Mouse (Mus musculus) intestine, embryonic 14.5 days (tissue): ENCODE results near the gene 1700088E04Rik. TPM values are rescaled to one million over a fixed set of nuclear protein-coding genes. Genes with fewer than 3 reads are reported as not detected.

Experiments used
- ATAC-seq: fragments of 200-750 bp; cut with Nextera tagmentation; replicated peaks from 2 replicates; pipeline ENCODE4 v1.8.0; 2017; ENCODE audit warnings: low read depth, moderate number of reproducible peaks, moderate TSS enrichment, moderate library complexity; ENCODE audit not compliant: low FRiP score, low TSS enrichment
- DNase-seq: peaks from one replicate; pipeline ENCODE4 v3.0.0-alpha.2; 2018; ENCODE audit warnings: low spot score
- H3K27ac ChIP-seq: fragments of 300-500 bp; sonication (generic); 2 replicates; pipeline ENCODE4 v1.5.1; 2014; ENCODE audit warnings: low read depth, mild to moderate bottlenecking, control low read depth
- H3K27me3 ChIP-seq: fragments of 300-500 bp; sonication (generic); replicated peaks from 2 replicates; pipeline ENCODE4 v1.6.1; 2014; ENCODE audit warnings: low read length, control low read depth; ENCODE audit not compliant: control insufficient read depth, insufficient read depth
- H3K36me3 ChIP-seq: fragments of 300-500 bp; sonication (generic); 2 replicates; pipeline ENCODE4 v1.6.1; 2014; ENCODE audit warnings: low read length, control low read depth; ENCODE audit not compliant: control insufficient read depth, insufficient read depth
- H3K4me1 ChIP-seq: fragments of 300-500 bp; sonication (generic); replicated peaks from 2 replicates; pipeline ENCODE4 v1.6.1; 2014; ENCODE audit warnings: low read length, control low read depth, mixed read lengths; ENCODE audit not compliant: control insufficient read depth, insufficient read depth
- H3K4me2 ChIP-seq: fragments of 300-500 bp; sonication (generic); 2 replicates; pipeline ENCODE4 v1.6.1; 2014; ENCODE audit warnings: low read length
- H3K4me3 ChIP-seq: fragments of 300-500 bp; sonication (generic); 2 replicates; pipeline ENCODE4 v1.5.1; 2014; ENCODE audit warnings: low read depth, low read length, control low read depth, mixed read lengths
- H3K9ac ChIP-seq: fragments of 300-500 bp; sonication (generic); 2 replicates; pipeline ENCODE4 v1.6.1; 2014; ENCODE audit warnings: mild to moderate bottlenecking, low read length
- H3K9me3 ChIP-seq: fragments of 300-500 bp; sonication (generic); 2 replicates; pipeline ENCODE4 v1.6.1; 2016; ENCODE audit warnings: low read length, control low read depth; ENCODE audit not compliant: control insufficient read depth
- WGBS: fragments of 180-500 bp; shearing (Covaris S2); extraction: QIAGEN DNeasy Blood & Tissue Kit; methylation state at CpG from one replicate; pipeline ENCODE4 v1.1.7; 2014; 5-methylcytosine and 5-hydroxymethylcytosine counted together
- polyA plus RNA-seq: library from polyadenylated mRNA; unstranded; fragments of >200 nt; fragmentation: Nextera tagmentation; extraction: Ambion mirVana; gene quantifications from 2 replicates; pipeline ENCODE4 v1.2.1, GENCODE M21; 2014

The 1700088E04Rik gene
- polyA plus RNA-seq, 1 experiment from 2014 or later: 7.4 TPM

- no peaks in the 10 kb centered on the region for H3K4me1 ChIP-seq
- 88% methylated on average over 5 of the region's 5 CpGs for WGBS
- no peaks in the 10 kb centered on the region for H3K27me3 ChIP-seq
- H3K9ac ChIP-seq: no peak overlapping the region
- H3K4me2 ChIP-seq: no peak overlapping the region
- no peak overlapping the region for H3K27ac ChIP-seq
- DNase-seq: no peak
- no peaks in the 10 kb centered on the region for H3K9me3 ChIP-seq
- ATAC-seq: no peak
- H3K4me3 ChIP-seq: no peak overlapping the region
- H3K36me3 ChIP-seq: peaks cover 80% of the 10 kb centered on the region
Observed at GRCm38 (mm10) chr15:79128208-79128607, 12.8 kb downstream of the 1700088E04Rik start.

GRCm38 (mm10) chr15:79127101-79127500 is 14.0 kb downstream of the 1700088E04Rik start:
- Histone ChIP-seq H3K27ac (no peak overlapping the region), H3K36me3 (peaks cover 80% of the 10 kb centered on the region), H3K27me3 (no peaks in the 10 kb centered on the region), H3K4me3 (no peak overlapping the region), H3K9ac (no peak overlapping the region), H3K9me3 (no peaks in the 10 kb centered on the region), H3K4me2 (no peak overlapping the region), H3K4me1 (no peaks in the 10 kb centered on the region)
- ATAC-seq: no peak
- DNase-seq: no peak
- 92% methylated on average over 12 of the region's 12 CpGs for WGBS

- H3K9ac ChIP-seq: no peak overlapping the region
- no peak overlapping the region for H3K27ac ChIP-seq
- DNase-seq (no peak), ATAC-seq (no peak)
- H3K4me1 ChIP-seq: no peaks in the 10 kb centered on the region
- H3K4me2 ChIP-seq: no peak overlapping the region
- no peaks in the 10 kb centered on the region for H3K27me3 ChIP-seq
- no peak overlapping the region for H3K4me3 ChIP-seq
- WGBS: 81% methylated on average over 13 of the region's 13 CpGs
- no peaks in the 10 kb centered on the region for H3K9me3 ChIP-seq
- H3K36me3 ChIP-seq: peaks cover 80% of the 10 kb centered on the region
Observed at GRCm38 (mm10) chr15:79126217-79126932, 14.7 kb downstream of the 1700088E04Rik start.

- H3K27me3 ChIP-seq: no peaks in the 10 kb centered on the region
- H3K9ac ChIP-seq: no peak overlapping the region
- no peaks in the 10 kb centered on the region for H3K9me3 ChIP-seq
- ATAC-seq: no peak
- no peak overlapping the region for H3K4me2 ChIP-seq
- H3K4me1 ChIP-seq: no peaks in the 10 kb centered on the region
- no peak overlapping the region for H3K27ac ChIP-seq
- peaks cover 80% of the 10 kb centered on the region for H3K36me3 ChIP-seq
- DNase-seq: no peak
- no peak overlapping the region for H3K4me3 ChIP-seq
- 85% methylated on average over 10 of the region's 10 CpGs for WGBS
Observed at GRCm38 (mm10) chr15:79124331-79124875, 16.6 kb downstream of the 1700088E04Rik start.

- no peak overlapping the region for H3K9ac ChIP-seq
- no peak overlapping the region for H3K4me3 ChIP-seq
- 85% methylated on average over 6 of the region's 6 CpGs for WGBS
- H3K4me1 ChIP-seq: no peaks in the 10 kb centered on the region
- H3K27me3 ChIP-seq: no peaks in the 10 kb centered on the region
- no peak overlapping the region for H3K4me2 ChIP-seq
- ATAC-seq (no peak), DNase-seq (no peak)
- H3K27ac ChIP-seq: no peak overlapping the region
- peaks cover 84% of the 10 kb centered on the region for H3K36me3 ChIP-seq
- H3K9me3 ChIP-seq: no peaks in the 10 kb centered on the region
Observed at GRCm38 (mm10) chr15:79123751-79124150, 17.3 kb downstream of the 1700088E04Rik start.

GRCm38 (mm10) chr15:79122546-79122945 is 18.5 kb downstream of the 1700088E04Rik start:
- Histone ChIP-seq H3K27me3 (no peaks in the 10 kb centered on the region), H3K27ac (no peak overlapping the region), H3K4me1 (no peaks in the 10 kb centered on the region), H3K4me2 (no peak overlapping the region), H3K36me3 (peaks cover 91% of the 10 kb centered on the region), H3K9me3 (no peaks in the 10 kb centered on the region), H3K9ac (no peak overlapping the region), H3K4me3 (no peak overlapping the region)
- 82% methylated on average over 13 of the region's 13 CpGs for WGBS
- ATAC-seq: no peak
- no peak for DNase-seq

GRCm38 (mm10) chr15:79122119-79122518 is 18.9 kb downstream of the 1700088E04Rik start:
- ATAC-seq (no peak), DNase-seq (no peak)
- Histone ChIP-seq H3K9me3 (no peaks in the 10 kb centered on the region), H3K4me3 (no peak overlapping the region), H3K27me3 (no peaks in the 10 kb centered on the region), H3K9ac (no peak overlapping the region), H3K27ac (no peak overlapping the region), H3K4me1 (no peaks in the 10 kb centered on the region), H3K4me2 (no peak overlapping the region), H3K36me3 (peaks cover 91% of the 10 kb centered on the region)
- WGBS: 79% methylated on average over 4 of the region's 4 CpGs

GRCm38 (mm10) chr15:79119491-79119890 is 21.6 kb downstream of the 1700088E04Rik start:
- no peak overlapping the region for H3K4me3 ChIP-seq
- ATAC-seq (no peak), DNase-seq (no peak)
- no peak overlapping the region for H3K9ac ChIP-seq
- H3K27me3 ChIP-seq: no peaks in the 10 kb centered on the region
- peaks cover 90% of the 10 kb centered on the region for H3K36me3 ChIP-seq
- H3K27ac ChIP-seq: no peak overlapping the region
- no peak overlapping the region for H3K4me2 ChIP-seq
- no peaks in the 10 kb centered on the region for H3K9me3 ChIP-seq
- WGBS: 74% methylated on average over 9 of the region's 9 CpGs
- no peaks in the 10 kb centered on the region for H3K4me1 ChIP-seq

- no peak overlapping the region for H3K27ac ChIP-seq
Observed at GRCm38 (mm10) chr15:79115276-79115675, 25.8 kb downstream of the 1700088E04Rik start.

More at GRCm38 (mm10) chr15:79115276-79115675, 25.8 kb downstream of the 1700088E04Rik start:
- no peaks in the 10 kb centered on the region for H3K9me3 ChIP-seq
- WGBS: 54% methylated on average over 5 of the region's 5 CpGs
- H3K27me3 ChIP-seq: no peaks in the 10 kb centered on the region
- DNase-seq (no peak), ATAC-seq (no peak)
- H3K4me3 ChIP-seq: no peak overlapping the region
- H3K36me3 ChIP-seq: peaks cover 56% of the 10 kb centered on the region
- no peak overlapping the region for H3K4me2 ChIP-seq
- peaks cover 13% of the 10 kb centered on the region for H3K4me1 ChIP-seq
- no peak overlapping the region for H3K9ac ChIP-seq
